Mouse (Mus musculus) heart, embryonic 11.5 days (tissue): Measurements from ENCODE around the gene Iffo1. TPM values are rescaled to one million over a fixed set of nuclear protein-coding genes. Genes with fewer than 3 reads are reported as not detected.

Experiments used
- ATAC-seq: fragments of 200-750 bp; cut with Nextera tagmentation; replicated peaks from 2 replicates; pipeline ENCODE4 v1.8.0; 2017; ENCODE audit warnings: moderate library complexity; ENCODE audit not compliant: insufficient number of reproducible peaks, low FRiP score, low TSS enrichment
- H3K27ac ChIP-seq: fragments of 300-500 bp; sonication (generic); 2 replicates; pipeline ENCODE4 v1.5.1; 2014; ENCODE audit warnings: mild to moderate bottlenecking, low read depth, low read length
- H3K27me3 ChIP-seq: fragments of 300-500 bp; sonication (generic); 2 replicates; pipeline ENCODE4 v1.6.1; 2014; ENCODE audit warnings: mild to moderate bottlenecking, low read length, mixed read lengths; ENCODE audit not compliant: control insufficient read depth, insufficient read depth
- H3K36me3 ChIP-seq: fragments of 300-500 bp; sonication (generic); 2 replicates; pipeline ENCODE4 v1.6.1; 2014; ENCODE audit warnings: mild to moderate bottlenecking, low read length, moderate library complexity, mixed read lengths; ENCODE audit not compliant: control insufficient read depth, insufficient read depth
- H3K4me1 ChIP-seq: fragments of 300-500 bp; sonication (generic); 2 replicates; pipeline ENCODE4 v1.6.1; 2014; ENCODE audit warnings: low read length; ENCODE audit not compliant: control insufficient read depth, insufficient read depth
- H3K4me2 ChIP-seq: fragments of 300-500 bp; sonication (generic); 2 replicates; pipeline ENCODE4 v1.6.1; 2014; ENCODE audit warnings: mild to moderate bottlenecking, moderate library complexity
- H3K4me3 ChIP-seq: fragments of 300-500 bp; sonication (generic); 2 replicates; pipeline ENCODE4 v1.5.1; 2014; ENCODE audit warnings: low read depth, low read length
- H3K9ac ChIP-seq: fragments of 300-500 bp; sonication (generic); 2 replicates; pipeline ENCODE4 v1.6.1; 2014; ENCODE audit warnings: mild to moderate bottlenecking, low read depth, low read length, moderate library complexity
- H3K9me3 ChIP-seq: fragments of 300-500 bp; sonication (generic); replicated peaks from 2 replicates; pipeline ENCODE4 v1.6.1; 2016; ENCODE audit warnings: low read length; ENCODE audit not compliant: control insufficient read depth
- WGBS: fragments of 180-500 bp; shearing (Covaris S2); extraction: QIAGEN DNeasy Blood & Tissue Kit; methylation state at CpG from one replicate; pipeline ENCODE4 v1.1.7; 2014; ENCODE audit not compliant: insufficient replicate concordance; 5-methylcytosine and 5-hydroxymethylcytosine counted together
- microRNA-seq: library from miRNA; unstranded; fragments of <30 nt; microRNA quantifications from one replicate; pipeline ENCODE4, GENCODE M21; 2016; ENCODE audit warnings: borderline number of aligned reads
- polyA plus RNA-seq: library from polyadenylated mRNA; unstranded; fragments of >200 nt; fragmentation: Nextera tagmentation; extraction: Ambion mirVana; gene quantifications from 2 replicates; pipeline ENCODE4 v1.2.1, GENCODE M21; 2014

Iffo1 gene
- polyA plus RNA-seq, 1 experiment from 2014 or later, result 6.7 TPM

GRCm38 (mm10) chr6:125210436-125210835, 65.4 kb downstream of the Iffo1 start:
- Histone ChIP-seq H3K4me1 (no peaks in the 10 kb centered on the region), H3K9ac (no peak overlapping the region), H3K9me3 (no peaks in the 10 kb centered on the region), H3K4me3 (no peak overlapping the region), H3K36me3 (no peaks in the 10 kb centered on the region), H3K27ac (no peak overlapping the region), H3K27me3 (0 out of 2 replicates have a peak, but pooled peaks cover 3% of the 10 kb centered on the region), H3K4me2 (no peak overlapping the region)
- ATAC-seq, result no peak
- WGBS, result 68% methylated on average over 1 of the region's 1 CpGs

Small RNAs within 50 kb of the gene (microRNA-seq; reads per million reads assigned to microRNA genes)
- gene Mir3098 (0.47 reads per million), gene Mir7045 (not detected)

Other genes with a start within 250 kb of the Iffo1 start
- 1.1 and 1.3 TPM in 2 replicates for gene Lag3, start 233.5 kb upstream of the Iffo1 start, polyA plus RNA-seq
- gene Ptms, start 225.1 kb upstream of the Iffo1 start, polyA plus RNA-seq, result 138 and 158 TPM in 2 replicates
- gene Mlf2, start 213.9 kb upstream of the Iffo1 start, polyA plus RNA-seq, result 326 and 347 TPM in 2 replicates
- 134 and 142 TPM in 2 replicates for gene Cops7a, start 179.7 kb upstream of the Iffo1 start, polyA plus RNA-seq
- 0.41 TPM in 1 of 2 replicates, not detected in the other for gene Pianp, start 148.5 kb upstream of the Iffo1 start, polyA plus RNA-seq
- 7.1 and 9.9 TPM in 2 replicates for gene Zfp384, start 136.1 kb upstream of the Iffo1 start, polyA plus RNA-seq
- gene Ing4, start 105.5 kb upstream of the Iffo1 start, polyA plus RNA-seq, result 66.6 and 80.5 TPM in 2 replicates
- 8.3 TPM in 2 replicates for gene Acrbp, start 95.6 kb upstream of the Iffo1 start, polyA plus RNA-seq
- 0.27 TPM in 1 of 2 replicates, not detected in the other for gene Lpar5, start 77.3 kb upstream of the Iffo1 start, polyA plus RNA-seq
- gene Chd4, start 49.3 kb upstream of the Iffo1 start, polyA plus RNA-seq, result 64.4 and 67.8 TPM in 2 replicates
- 50.7 and 52.9 TPM in 2 replicates for gene Nop2, start 13.3 kb upstream of the Iffo1 start, polyA plus RNA-seq
- 4,443 and 4,472 TPM in 2 replicates for gene Gapdh, start 21.2 kb downstream of the Iffo1 start, polyA plus RNA-seq
- 82.3 and 84.0 TPM in 2 replicates for gene Ncapd2, start 46.5 kb downstream of the Iffo1 start, polyA plus RNA-seq
- 226 and 234 TPM in 2 replicates for gene Mrpl51, start 46.6 kb downstream of the Iffo1 start, polyA plus RNA-seq
- 1.6 and 2.2 TPM in 2 replicates for gene Vamp1, start 70.3 kb downstream of the Iffo1 start, polyA plus RNA-seq
- 2.0 and 2.2 TPM in 2 replicates for gene Tapbpl, start 86.6 kb downstream of the Iffo1 start, polyA plus RNA-seq
- 1.2 and 1.4 TPM in 2 replicates for gene Cd27, start 91.8 kb downstream of the Iffo1 start, polyA plus RNA-seq
- 0.10 TPM in 1 of 2 replicates, not detected in the other for gene Tuba3a, start 140.8 kb downstream of the Iffo1 start, polyA plus RNA-seq
- 35.0 and 40.7 TPM in 2 replicates for gene Ltbr, start 168.6 kb downstream of the Iffo1 start, polyA plus RNA-seq
- gene Scnn1a, start 175.4 kb downstream of the Iffo1 start, polyA plus RNA-seq, result 0.69 and 0.93 TPM in 2 replicates
- gene Tnfrsf1a, start 204.1 kb downstream of the Iffo1 start, polyA plus RNA-seq, result 33.3 and 37.0 TPM in 2 replicates
- not detected in 2 replicates for gene Plekhg6, start 235.6 kb downstream of the Iffo1 start, polyA plus RNA-seq